ENCODE assay signal across 17 mouse cellular contexts in the genomic region with DNA sequence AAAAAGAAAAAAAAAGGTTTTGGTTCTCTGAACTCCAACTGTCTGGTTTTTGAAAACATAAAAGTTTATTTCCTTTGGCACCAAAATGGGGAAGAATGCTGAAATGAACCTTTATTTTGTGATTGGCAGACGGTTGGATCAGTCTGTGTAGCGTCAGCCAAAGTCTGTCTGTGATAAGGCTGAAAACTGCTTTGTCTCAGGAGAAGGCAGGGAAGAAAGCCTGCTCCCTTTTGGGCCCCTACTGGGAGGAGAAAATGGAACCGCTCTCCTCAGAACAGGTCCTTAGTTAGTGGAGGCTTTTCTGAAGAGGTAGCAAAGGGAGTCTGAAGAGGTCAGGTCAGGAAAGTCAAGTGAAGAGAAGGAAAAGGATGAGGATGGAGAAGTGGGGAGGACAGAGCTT. TPM values are rescaled to one million over a fixed set of nuclear protein-coding genes. Genes with fewer than 3 reads are reported as not detected.
A peak's percentile ranks its signal among the peaks of the same experiment; 100 is the strongest.
DNase-seq lines count a peak whose midpoint lies in the region; ATAC-seq and TF ChIP-seq lines count a peak whose summit lies in the region.
"Had no signal": no experiment of that assay in that cellular context is flagged by ENCODE, and none has a peak within 500 bp of the region (broad histone marks: within the 10 kb centered on the region; RNA-seq: fewer than 3 reads in every experiment).

No protein-coding gene starts in this region.

- no peak for TF ChIP-seq CTCF in layer of hippocampus, adult 2 months (conservative IDR thresholded peaks at IDR 0.05)
- no peak for TF ChIP-seq CTCF in forebrain, postnatal 0 days (IDR thresholded peaks at IDR 0.05; ENCODE audit: low read depth)

- H3K27ac ChIP-seq in heart, embryonic 11.5 days (ENCODE audit: low read depth, low read length), result 0 out of 2 replicates have a peak overlapping the region, but pooled peaks have one; percentile 11
- H3K27ac ChIP-seq in layer of hippocampus, adult 2 months, result peak overlapping the region; percentile 51; the same call in 1 of the 2 replicates
- peak overlapping the region; percentile 60 for H3K27ac ChIP-seq in forebrain, postnatal 0 days (ENCODE audit: low read depth, low read length)
- peak overlapping the region; percentile 65 for H3K27ac ChIP-seq in midbrain, embryonic 15.5 days
- H3K27ac ChIP-seq: liver, embryonic 13.5 days; neural tube, embryonic 12.5 days had no signal

- H3K9ac ChIP-seq in heart, embryonic 11.5 days (ENCODE audit: low read depth, low read length), result 0 out of 2 replicates have a peak overlapping the region, but pooled peaks have one; percentile 11
- no peak overlapping the region for H3K9ac ChIP-seq in forebrain, postnatal 0 days
- H3K9ac ChIP-seq in midbrain, embryonic 15.5 days, result no peak overlapping the region
- H3K9ac ChIP-seq: liver, embryonic 13.5 days; neural tube, embryonic 12.5 days had no signal

- no peak overlapping the region for H3K4me2 ChIP-seq in heart, embryonic 11.5 days
- peak overlapping the region; percentile 15; the same call in 1 of the 2 replicates for H3K4me2 ChIP-seq in forebrain, postnatal 0 days (ENCODE audit: low read depth)
- no peak overlapping the region for H3K4me2 ChIP-seq in midbrain, embryonic 15.5 days
- H3K4me2 ChIP-seq: liver, embryonic 13.5 days; neural tube, embryonic 12.5 days had no signal

- H3K36me3 ChIP-seq in heart, embryonic 11.5 days (ENCODE audit: control insufficient read depth, insufficient read depth, low read length), result no peaks in the 10 kb centered on the region; the same call in 1 of the 2 replicates
- H3K36me3 ChIP-seq in forebrain, postnatal 0 days (ENCODE audit: insufficient read depth), result peaks cover 7% of the 10 kb centered on the region; the same call in 1 of the 2 replicates
- H3K36me3 ChIP-seq in midbrain, embryonic 15.5 days (replicated peaks), result no peaks in the 10 kb centered on the region
- H3K36me3 ChIP-seq: G1E; liver, embryonic 13.5 days had no signal

- peaks cover 6% of the 10 kb centered on the region; the same call in 1 of the 2 replicates for H3K4me1 ChIP-seq in heart, embryonic 11.5 days (ENCODE audit: control insufficient read depth, insufficient read depth, low read length)
- peaks cover 30% of the 10 kb centered on the region for H3K4me1 ChIP-seq in forebrain, postnatal 0 days (ENCODE audit: insufficient read depth)
- H3K4me1 ChIP-seq in midbrain, embryonic 15.5 days, result peaks cover 32% of the 10 kb centered on the region
- H3K4me1 ChIP-seq: liver, embryonic 13.5 days had no signal

- no peaks in the 10 kb centered on the region for H3K9me3 ChIP-seq in heart, embryonic 11.5 days (replicated peaks; ENCODE audit: control insufficient read depth, low read length)
- H3K9me3 ChIP-seq in forebrain, postnatal 0 days (ENCODE audit: low read length), result no peaks in the 10 kb centered on the region
- H3K9me3 ChIP-seq in midbrain, embryonic 15.5 days, result no peaks in the 10 kb centered on the region
- H3K9me3 ChIP-seq: G1E; liver, embryonic 13.5 days; neural tube, embryonic 12.5 days had no signal

- 19% methylated on average over 3 of the region's 3 CpGs for WGBS in heart, embryonic 11.5 days (ENCODE audit: insufficient replicate concordance)
- WGBS in forebrain, postnatal 0 days, result 10% methylated on average over 3 of the region's 3 CpGs
- 25% methylated on average over 3 of the region's 3 CpGs for WGBS in midbrain, embryonic 15.5 days

- no peak overlapping the region for H3K4me3 ChIP-seq in heart, embryonic 11.5 days (ENCODE audit: low read depth, low read length)
- no peak overlapping the region for H3K4me3 ChIP-seq in layer of hippocampus, adult 2 months
- no peak overlapping the region for H3K4me3 ChIP-seq in forebrain, postnatal 0 days (ENCODE audit: low read depth, low read length)
- H3K4me3 ChIP-seq in midbrain, embryonic 15.5 days, result no peak overlapping the region
- H3K4me3 ChIP-seq: liver, embryonic 13.5 days; neural tube, embryonic 12.5 days had no signal

- DNase-seq in heart, adult 8-10 months (ENCODE audit: low spot score), result no peak
- DNase-seq in layer of hippocampus, adult 2 months (ENCODE audit: low spot score in 2 of 2), result no peak
- DNase-seq in layer of hippocampus, adult 8-10 months (ENCODE audit: low spot score in 2 of 2), result no peak
- DNase-seq in forebrain, postnatal 0 days, result peak; percentile 54
- no peak for DNase-seq in embryo, embryonic 9.5 days (ENCODE audit: extremely low spot score)
- DNase-seq in frontal cortex, postnatal 36 days (ENCODE audit: low spot score in 2 of 2), result no peak
- DNase-seq: B cell, adult 2 months; liver, embryonic 13.5 days; right cerebral cortex, adult 18-20 months had no signal

- H3K27me3 ChIP-seq in heart, embryonic 11.5 days (ENCODE audit: control insufficient read depth, insufficient read depth, low read length), result no peaks in the 10 kb centered on the region; the same call in 1 of the 2 replicates
- H3K27me3 ChIP-seq in forebrain, postnatal 0 days (ENCODE audit: insufficient read depth, low read length), result no peaks in the 10 kb centered on the region
- no peaks in the 10 kb centered on the region for H3K27me3 ChIP-seq in midbrain, embryonic 15.5 days (replicated peaks)
- H3K27me3 ChIP-seq: liver, embryonic 13.5 days; neural tube, embryonic 12.5 days had no signal

- ATAC-seq in heart, embryonic 11.5 days (replicated peaks; ENCODE audit: insufficient number of reproducible peaks, low FRiP score, low TSS enrichment), result no peak
- ATAC-seq in forebrain, postnatal 0 days, result peak; percentile 69; the same call in 1 of the 2 replicates
- no peak for ATAC-seq in midbrain, embryonic 15.5 days (replicated peaks)

RNA-seq across cellular contexts. Expression of a gene that starts 7.3 kb away (rescaled TPM):
- 13.5 and 15.3 TPM in 2 replicates for polyA plus RNA-seq in heart, embryonic 11.5 days (2014; fragmentation: Nextera tagmentation; extraction: Ambion mirVana)
- total RNA-seq in heart, adult 8-10 months (2022), result 1 to 10 TPM; 3.3 to 4.4 (median 4.0) TPM
- 10 to 100 TPM; 25.3 to 33.3 TPM for total RNA-seq in layer of hippocampus, adult 2 months (2021)
- total RNA-seq in layer of hippocampus, adult 8-10 months (2022), result 10 to 100 TPM; 24.3 to 28.4 (median 26.3) TPM
- total RNA-seq in forebrain, postnatal 0 days (2014; rRNA removed), result 68.5 and 75.4 TPM in 2 replicates
- polyA plus RNA-seq in forebrain, postnatal 0 days (2015; fragmentation: Nextera tagmentation; extraction: Ambion mirVana), result 49.4 and 53.5 TPM in 2 replicates
- 49.0 and 57.0 TPM in 2 replicates for polyA plus RNA-seq in midbrain, embryonic 15.5 days (2015; fragmentation: Nextera tagmentation; extraction: Ambion mirVana)
- polyA plus RNA-seq: G1E had no signal

RNA-seq across cellular contexts. Expression of a gene that starts 22.6 kb away (rescaled TPM):
- not detected in 2 replicates for polyA plus RNA-seq in heart, embryonic 11.5 days (2014; fragmentation: Nextera tagmentation; extraction: Ambion mirVana)
- not detected for total RNA-seq in heart, adult 8-10 months (2022)
- not detected for total RNA-seq in layer of hippocampus, adult 2 months (2021)
- total RNA-seq in layer of hippocampus, adult 8-10 months (2022), result not detected
- total RNA-seq in forebrain, postnatal 0 days (2014; rRNA removed), result not detected in 2 replicates
- not detected in 2 replicates for polyA plus RNA-seq in forebrain, postnatal 0 days (2015; fragmentation: Nextera tagmentation; extraction: Ambion mirVana)
- polyA plus RNA-seq in midbrain, embryonic 15.5 days (2015; fragmentation: Nextera tagmentation; extraction: Ambion mirVana), result not detected in 2 replicates
- total RNA-seq: gastrocnemius, adult 18-20 months; hematopoietic stem cell, adult 5-6 weeks; left cerebral cortex, postnatal 10 days had no signal
- polyA plus RNA-seq: G1E; large intestine, adult 2 months; liver, embryonic 13.5 days; neural tube, embryonic 12.5 days had no signal

Comparison
In these comparisons a context has a peak if more than half of its experiments do, and no peak if none do; other contexts are left out.
1. H3K27ac ChIP-seq: peak in every context shown above with its lines; median percentile 65 in midbrain, embryonic 15.5 days; 60 in forebrain, postnatal 0 days; 51 in layer of hippocampus, adult 2 months; 11 in heart, embryonic 11.5 days.
2. RNA of a gene that starts 7.3 kb away (total RNA-seq): 68.5 to 75.4 TPM in forebrain, postnatal 0 days, 25.3 to 33.3 TPM in layer of hippocampus, adult 2 months and 24.3 to 28.4 TPM in layer of hippocampus, adult 8-10 months; 3.3 to 4.4 TPM in heart, adult 8-10 months; every median in the first group is over 4 times any median in the second.